Mouse (Mus musculus): ENCODE measurements around the gene 4933434E20Rik. TPM values are rescaled to one million over a fixed set of nuclear protein-coding genes. Genes with fewer than 3 reads are reported as not detected.

4933434E20Rik gene
- total and polyA plus RNA-seq, 2 experiments from 2014 or later, result 91.3 to 213 TPM

GRCm38 (mm10) chr3:90052351-90053241, 1.2 kb downstream of the 4933434E20Rik start, which contains the start of gene Ubap2l:
Gene Ubap2l, minus strand, starts transcription at chr3:90052628.
- peak within 1 kb of the TSS; percentile 96 for H3K9ac ChIP-seq
- H3K27ac ChIP-seq (ENCODE audit: low read depth, low read length), result peak within 1 kb of the TSS; percentile 93
- H3K27me3 ChIP-seq (ENCODE audit: insufficient read depth, low read length), result no peaks in the 10 kb centered on the region
- WGBS, result under 1% methylated on average over 79 of the region's 81 CpGs
- peak; percentile 43; the same call in 1 of the 2 replicates for TF ChIP-seq CTCF (IDR thresholded peaks at IDR 0.05; ENCODE audit: low read depth)
- peak within 1 kb of the TSS; percentile 68 for H3K4me2 ChIP-seq (ENCODE audit: low read depth)
- DNase-seq (peak; percentile 99), ATAC-seq (peak; percentile 92)
- peaks cover 18% of the 10 kb centered on the region for H3K36me3 ChIP-seq (ENCODE audit: insufficient read depth)
- H3K9me3 ChIP-seq (ENCODE audit: low read length), result no peaks in the 10 kb centered on the region
- H3K4me1 ChIP-seq (ENCODE audit: insufficient read depth), result peaks cover 18% of the 10 kb centered on the region
- peak within 1 kb of the TSS; percentile 87 for H3K4me3 ChIP-seq (ENCODE audit: low read depth, low read length)

GRCm38 (mm10) chr3:90061549-90061948, 10.1 kb downstream of the 4933434E20Rik start:
- H3K36me3 ChIP-seq (ENCODE audit: insufficient read depth), result peaks cover 49% of the 10 kb centered on the region
- 93% methylated on average over 6 of the region's 6 CpGs for WGBS
- no peak overlapping the region for H3K27ac ChIP-seq (ENCODE audit: low read depth, low read length)

GRCm38 (mm10) chr3:90062539-90062938, 11.1 kb downstream of the 4933434E20Rik start:
- Histone ChIP-seq H3K4me3 (ENCODE audit: low read depth, low read length) (no peak overlapping the region), H3K36me3 (ENCODE audit: insufficient read depth) (peaks cover 40% of the 10 kb centered on the region), H3K27ac (ENCODE audit: low read depth, low read length) (no peak overlapping the region), H3K9me3 (ENCODE audit: low read length) (no peaks in the 10 kb centered on the region), H3K27me3 (ENCODE audit: insufficient read depth, low read length) (no peaks in the 10 kb centered on the region), H3K9ac (no peak overlapping the region), H3K4me2 (ENCODE audit: low read depth) (no peak overlapping the region), H3K4me1 (ENCODE audit: insufficient read depth) (no peaks in the 10 kb centered on the region)
- DNase-seq, result no peak
- 58% methylated on average over 2 of the region's 2 CpGs for WGBS
- no peak for TF ChIP-seq CTCF (IDR thresholded peaks at IDR 0.05; ENCODE audit: low read depth)
- ATAC-seq, result no peak

More at GRCm38 (mm10) chr3:90061549-90061948, 10.1 kb downstream of the 4933434E20Rik start:
- no peak for TF ChIP-seq CTCF (IDR thresholded peaks at IDR 0.05; ENCODE audit: low read depth)
- Histone ChIP-seq H3K9ac (no peak overlapping the region), H3K9me3 (ENCODE audit: low read length) (no peaks in the 10 kb centered on the region), H3K27me3 (ENCODE audit: insufficient read depth, low read length) (no peaks in the 10 kb centered on the region), H3K4me2 (ENCODE audit: low read depth) (no peak overlapping the region), H3K4me1 (ENCODE audit: insufficient read depth) (no peaks in the 10 kb centered on the region), H3K4me3 (ENCODE audit: low read depth, low read length) (no peak overlapping the region)
- no peak for DNase-seq
- ATAC-seq, result no peak

- TF ChIP-seq CTCF (IDR thresholded peaks at IDR 0.05; ENCODE audit: low read depth), result 0 out of 2 replicates have a peak, but pooled peaks have one; percentile 4
- DNase-seq (no peak), ATAC-seq (peak; percentile 47; the same call in 1 of the 2 replicates)
- H3K36me3 ChIP-seq (ENCODE audit: insufficient read depth), result peaks cover 34% of the 10 kb centered on the region
- no peak overlapping the region for H3K27ac ChIP-seq (ENCODE audit: low read depth, low read length)
- no peaks in the 10 kb centered on the region for H3K27me3 ChIP-seq (ENCODE audit: insufficient read depth, low read length)
- no peak overlapping the region for H3K4me2 ChIP-seq (ENCODE audit: low read depth)
- WGBS, result 80% methylated on average over 3 of the region's 3 CpGs
- no peaks in the 10 kb centered on the region for H3K9me3 ChIP-seq (ENCODE audit: low read length)
- H3K4me3 ChIP-seq (ENCODE audit: low read depth, low read length), result no peak overlapping the region
- no peaks in the 10 kb centered on the region for H3K4me1 ChIP-seq (ENCODE audit: insufficient read depth)
- no peak overlapping the region for H3K9ac ChIP-seq
Observed at GRCm38 (mm10) chr3:90064383-90064782, 12.9 kb downstream of the 4933434E20Rik start.

GRCm38 (mm10) chr3:90065553-90065952, 14.1 kb downstream of the 4933434E20Rik start:
- no peak for ATAC-seq
- TF ChIP-seq CTCF (IDR thresholded peaks at IDR 0.05; ENCODE audit: low read depth), result peak; percentile 74
- H3K9ac ChIP-seq, result no peak overlapping the region
- H3K4me3 ChIP-seq (ENCODE audit: low read depth, low read length), result no peak overlapping the region
- H3K27ac ChIP-seq (ENCODE audit: low read depth, low read length), result no peak overlapping the region
- no peaks in the 10 kb centered on the region for H3K27me3 ChIP-seq (ENCODE audit: insufficient read depth, low read length)
- no peaks in the 10 kb centered on the region for H3K9me3 ChIP-seq (ENCODE audit: low read length)
- WGBS, result 63% methylated on average over 3 of the region's 3 CpGs
- peaks cover 31% of the 10 kb centered on the region for H3K36me3 ChIP-seq (ENCODE audit: insufficient read depth)
- no peak overlapping the region for H3K4me2 ChIP-seq (ENCODE audit: low read depth)
- no peaks in the 10 kb centered on the region for H3K4me1 ChIP-seq (ENCODE audit: insufficient read depth)
- no peak for DNase-seq

- WGBS, result 81% methylated on average over 4 of the region's 4 CpGs
- no peaks in the 10 kb centered on the region for H3K27me3 ChIP-seq (ENCODE audit: insufficient read depth, low read length)
- no peak for ATAC-seq
- no peak overlapping the region for H3K27ac ChIP-seq (ENCODE audit: low read depth, low read length)
- no peaks in the 10 kb centered on the region for H3K4me1 ChIP-seq (ENCODE audit: insufficient read depth)
- no peak for TF ChIP-seq CTCF (IDR thresholded peaks at IDR 0.05; ENCODE audit: low read depth)
- H3K9ac ChIP-seq, result no peak overlapping the region
- no peaks in the 10 kb centered on the region for H3K9me3 ChIP-seq (ENCODE audit: low read length)
- H3K4me3 ChIP-seq (ENCODE audit: low read depth, low read length), result no peak overlapping the region
- DNase-seq, result no peak
- no peak overlapping the region for H3K4me2 ChIP-seq (ENCODE audit: low read depth)
- peaks cover 10% of the 10 kb centered on the region for H3K36me3 ChIP-seq (ENCODE audit: insufficient read depth)
Observed at GRCm38 (mm10) chr3:90067851-90068250, 16.4 kb downstream of the 4933434E20Rik start.

- H3K9ac ChIP-seq, result no peak overlapping the region
- ATAC-seq (no peak), DNase-seq (no peak)
- H3K4me2 ChIP-seq (ENCODE audit: low read depth), result no peak overlapping the region
- peaks cover 4% of the 10 kb centered on the region for H3K36me3 ChIP-seq (ENCODE audit: insufficient read depth)
- WGBS, result 86% methylated on average over 7 of the region's 7 CpGs
- TF ChIP-seq CTCF (IDR thresholded peaks at IDR 0.05; ENCODE audit: low read depth), result no peak
- H3K4me1 ChIP-seq (ENCODE audit: insufficient read depth), result no peaks in the 10 kb centered on the region
- H3K4me3 ChIP-seq (ENCODE audit: low read depth, low read length), result no peak overlapping the region
- no peaks in the 10 kb centered on the region for H3K27me3 ChIP-seq (ENCODE audit: insufficient read depth, low read length)
- no peak overlapping the region for H3K27ac ChIP-seq (ENCODE audit: low read depth, low read length)
- H3K9me3 ChIP-seq (ENCODE audit: low read length), result no peaks in the 10 kb centered on the region
Observed at GRCm38 (mm10) chr3:90069688-90070087, 18.3 kb downstream of the 4933434E20Rik start.
